Mouse (Mus musculus) bone marrow, adult 2 months (tissue): ENCODE data around the gene Mfsd4b2. TPM values are rescaled to one million over a fixed set of nuclear protein-coding genes. Genes with fewer than 3 reads are reported as not detected.

Experiments
- H3K27ac ChIP-seq: fragments of 200-500 bp; 2 replicates; pipeline ENCODE4 v1.5.1; 2012; ENCODE audit warnings: low read depth, mild to moderate bottlenecking, control low read depth, inconsistent platforms, low read length; ENCODE audit not compliant: control insufficient read depth, poor library complexity, insufficient read depth
- H3K4me1 ChIP-seq: fragments of 200-500 bp; 2 replicates; pipeline ENCODE4 v1.6.1; 2011; ENCODE audit warnings: low read length; ENCODE audit not compliant: control insufficient read depth, insufficient read depth
- H3K4me3 ChIP-seq: fragments of 200-500 bp; replicated peaks from 2 replicates; pipeline ENCODE3; 2011; ENCODE audit warnings: mild to moderate bottlenecking, low read depth, low read length, control low read depth; ENCODE audit not compliant: control insufficient read depth
- CTCF ChIP-seq: fragments of 200-500 bp; IDR thresholded peaks from 2 replicates; pipeline ENCODE4 v1.5.1; 2011; ENCODE audit warnings: low read length, control low read depth; ENCODE audit not compliant: control insufficient read depth, insufficient read depth
- POLR2A ChIP-seq: fragments of 200-500 bp; IDR thresholded peaks from 2 replicates; pipeline ENCODE4 v1.6.1; 2011; ENCODE audit warnings: low read depth, mild to moderate bottlenecking, control low read depth, low read length, borderline replicate concordance; ENCODE audit not compliant: control insufficient read depth
- WGBS: fragments of 180-500 bp; shearing (Covaris S2); methylation state at CpG from one replicate; pipeline ENCODE4 v1.1.7; 2018; 5-methylcytosine and 5-hydroxymethylcytosine counted together
- polyA plus RNA-seq: library from polyadenylated mRNA; stranded (reverse); fragments of >200 nt; gene quantifications from 2 replicates; pipeline ENCODE4 v1.2.4, GENCODE M21; 2011; ENCODE audit warnings: low replicate concordance; ENCODE audit not compliant: missing spikeins, insufficient read depth, insufficient read length

Gene Mfsd4b2
- not detected in 2 replicates for polyA plus RNA-seq

- Histone ChIP-seq H3K27ac (no peak within 1 kb of the TSS), H3K4me3 (no peak within 1 kb of the TSS), H3K4me1 (no peaks in the 10 kb centered on the region)
- TF ChIP-seq POLR2A (no peak), CTCF (no peak)
- 2% methylated on average over 41 of the region's 41 CpGs for WGBS
These were observed at the start of gene Mfsd4b2 for GRCm38 (mm10) chr10:39926616-39927139. Mfsd4b2 (minus strand) TSS chr10:39926923.

GRCm38 (mm10) chr10:39975771-39976170 is 49.0 kb upstream of the Mfsd4b2 start:
- Histone ChIP-seq H3K4me1 (no peaks in the 10 kb centered on the region), H3K27ac (no peak overlapping the region), H3K4me3 (no peak overlapping the region)
- no peak for TF ChIP-seq POLR2A
- no peak for TF ChIP-seq CTCF
- 75% methylated on average over 2 of the region's 2 CpGs for WGBS

- Histone ChIP-seq H3K4me1 (no peaks in the 10 kb centered on the region), H3K4me3 (no peak overlapping the region), H3K27ac (no peak overlapping the region)
- 54% methylated on average over 11 of the region's 11 CpGs for WGBS
- no peak for TF ChIP-seq CTCF
- no peak for TF ChIP-seq POLR2A
These were observed 48.3 kb upstream of the Mfsd4b2 start for GRCm38 (mm10) chr10:39974982-39975381.

GRCm38 (mm10) chr10:39967512-39967911 is 40.8 kb upstream of the Mfsd4b2 start:
- no peak overlapping the region for H3K27ac ChIP-seq
- WGBS: 77% methylated on average over 3 of the region's 3 CpGs
- H3K4me3 ChIP-seq: no peak overlapping the region
- TF ChIP-seq POLR2A: no peak
- no peak for TF ChIP-seq CTCF
- no peaks in the 10 kb centered on the region for H3K4me1 ChIP-seq

- H3K4me1 ChIP-seq: no peaks in the 10 kb centered on the region; the same call in 1 of the 2 replicates
- 0% methylated on average over 1 of the region's 1 CpGs for WGBS
- H3K27ac ChIP-seq: no peak overlapping the region
- no peak overlapping the region for H3K4me3 ChIP-seq
- TF ChIP-seq POLR2A (no peak), CTCF (no peak)
These were observed 35.2 kb upstream of the Mfsd4b2 start for GRCm38 (mm10) chr10:39961906-39962305.

- Histone ChIP-seq H3K4me3 (no peak overlapping the region), H3K4me1 (no peaks in the 10 kb centered on the region; the same call in 1 of the 2 replicates), H3K27ac (no peak overlapping the region)
- WGBS: 44% methylated on average over 11 of the region's 11 CpGs
- no peak for TF ChIP-seq POLR2A
- TF ChIP-seq CTCF: no peak
These were observed 33.7 kb upstream of the Mfsd4b2 start for GRCm38 (mm10) chr10:39960441-39960822.

GRCm38 (mm10) chr10:39959761-39960440 is 33.2 kb upstream of the Mfsd4b2 start, which contains the start of gene Mfsd4b3:
Mfsd4b3 (minus strand) TSS chr10:39960153.
- Histone ChIP-seq H3K4me1 (no peaks in the 10 kb centered on the region; the same call in 1 of the 2 replicates), H3K27ac (peak within 1 kb of the TSS; percentile 87), H3K4me3 (peak within 1 kb of the TSS; percentile 63)
- TF ChIP-seq POLR2A (peak; percentile 60; the same call in 1 of the 2 replicates), CTCF (peak; percentile 73; the same call in 1 of the 2 replicates)
- under 1% methylated on average over 38 of the region's 38 CpGs for WGBS

- no peaks in the 10 kb centered on the region; the same call in 1 of the 2 replicates for H3K4me1 ChIP-seq
- no peak overlapping the region for H3K27ac ChIP-seq
- no peak for TF ChIP-seq CTCF
- no peak overlapping the region for H3K4me3 ChIP-seq
- WGBS: 23% methylated on average over 4 of the region's 4 CpGs
These were observed 31.5 kb upstream of the Mfsd4b2 start for GRCm38 (mm10) chr10:39958266-39958665.

GRCm38 (mm10) chr10:39956340-39956878 is 29.7 kb upstream of the Mfsd4b2 start:
- WGBS: 49% methylated on average over 2 of the region's 2 CpGs
- Histone ChIP-seq H3K4me3 (no peak overlapping the region), H3K4me1 (no peaks in the 10 kb centered on the region; the same call in 1 of the 2 replicates), H3K27ac (no peak overlapping the region)
- no peak for TF ChIP-seq POLR2A
- TF ChIP-seq CTCF: no peak
